Mouse (Mus musculus): ENCODE measurements around the gene Mlana.

Mlana gene

GRCm38 (mm10) chr19:29697245-29697874 is at the start of gene Mlana:
Gene Mlana, plus strand, starts transcription at chr19:29697824.
- DNase-seq (ENCODE audit: low read depth): no peak

- DNase-seq (ENCODE audit: low read depth): no peak
Observed at GRCm38 (mm10) chr19:29648550-29648914, 49.1 kb upstream of the Mlana start.

DNA sequence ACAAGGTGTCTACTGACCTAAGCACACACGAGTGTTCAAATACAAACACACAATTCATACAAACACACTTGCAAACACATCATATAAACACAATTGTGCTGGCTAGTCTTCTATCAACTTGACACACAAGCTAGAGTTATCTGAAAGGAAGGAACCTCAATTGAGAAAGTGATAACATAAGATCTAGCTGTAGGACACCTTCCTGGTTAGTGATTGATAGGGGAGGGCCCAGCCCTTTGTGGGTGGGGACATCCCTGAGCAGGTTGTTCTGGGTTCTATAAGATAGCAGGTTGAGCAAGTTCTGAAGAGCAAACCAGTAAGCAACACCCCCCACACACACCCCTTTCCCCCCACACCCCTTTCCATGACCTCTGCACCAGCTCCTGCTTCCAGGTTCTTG is 47.9 kb upstream of the Mlana start:
- peak; percentile 62 for DNase-seq (ENCODE audit: low read depth)

- DNase-seq (ENCODE audit: low read depth): no peak
Observed at GRCm38 (mm10) chr19:29653768-29654265, 43.8 kb upstream of the Mlana start.

- no peak for DNase-seq (ENCODE audit: low read depth)
Observed at GRCm38 (mm10) chr19:29655148-29655547, 42.5 kb upstream of the Mlana start.

DNA sequence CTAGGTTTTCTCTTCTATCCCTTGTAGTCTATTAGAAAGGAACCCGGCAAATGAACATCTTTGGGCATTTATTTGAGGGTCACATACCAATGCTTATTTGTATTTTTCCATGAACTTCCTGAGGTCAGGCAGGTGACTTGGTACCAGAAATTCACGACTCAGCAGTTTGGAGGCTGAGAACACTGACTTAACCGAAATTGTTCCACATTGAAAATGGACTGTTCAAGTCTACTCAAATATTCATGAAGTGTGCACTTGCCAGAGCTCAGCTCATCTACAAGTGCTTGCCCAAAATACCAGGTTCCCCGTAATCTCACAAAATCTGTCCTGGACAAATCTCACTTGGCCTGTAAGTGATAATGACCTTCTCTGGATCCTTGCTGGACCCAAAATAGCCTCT is 41.6 kb upstream of the Mlana start:
- no peak for DNase-seq (ENCODE audit: low read depth)

- DNase-seq (ENCODE audit: low read depth): no peak
Observed at GRCm38 (mm10) chr19:29656620-29657019, 41.0 kb upstream of the Mlana start.

- DNase-seq (ENCODE audit: low read depth): no peak
Observed at GRCm38 (mm10) chr19:29657033-29657432, 40.6 kb upstream of the Mlana start.

DNA sequence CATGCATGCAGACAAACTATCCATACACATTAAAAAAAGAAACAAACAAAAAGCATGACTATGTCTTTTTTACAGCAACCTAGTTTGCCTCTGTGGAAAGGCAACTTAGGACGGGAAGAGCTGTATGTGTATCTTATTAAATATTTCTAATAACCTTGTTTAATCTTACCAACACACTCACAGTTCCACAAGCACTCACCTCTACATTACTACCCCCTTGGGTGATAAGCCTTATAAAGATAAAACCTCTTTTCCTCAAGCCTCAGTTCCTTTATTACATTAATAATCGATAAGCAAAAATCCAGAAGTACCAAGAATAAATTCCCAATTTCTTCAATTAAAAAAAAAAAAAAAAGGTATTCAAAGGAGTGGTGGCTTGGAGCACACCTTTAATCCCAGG is 40.1 kb upstream of the Mlana start:
- DNase-seq (ENCODE audit: low read depth): no peak

DNA sequence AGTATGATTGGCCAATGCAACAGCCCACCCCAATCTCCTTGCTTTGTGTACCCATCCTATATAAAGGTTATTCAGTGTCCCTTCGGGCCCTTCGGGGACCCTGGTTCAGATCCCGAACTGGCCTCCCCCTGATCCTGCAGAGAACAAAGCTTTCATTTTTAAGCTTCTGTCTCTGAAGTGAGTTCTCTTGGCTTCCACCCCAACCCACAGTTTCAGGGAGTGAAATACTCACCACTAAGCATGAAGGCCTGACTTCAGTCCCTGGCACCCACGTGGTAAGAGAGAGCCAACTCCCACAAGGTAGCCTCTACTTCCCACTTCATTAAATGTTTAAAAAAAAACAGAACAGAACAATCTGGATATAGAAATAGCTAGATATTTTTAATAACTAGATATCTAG is 38.8 kb upstream of the Mlana start:
- no peak for DNase-seq (ENCODE audit: low read depth)

GRCm38 (mm10) chr19:29659705-29660104 is 37.9 kb upstream of the Mlana start:
- DNase-seq (ENCODE audit: low read depth): no peak

DNA sequence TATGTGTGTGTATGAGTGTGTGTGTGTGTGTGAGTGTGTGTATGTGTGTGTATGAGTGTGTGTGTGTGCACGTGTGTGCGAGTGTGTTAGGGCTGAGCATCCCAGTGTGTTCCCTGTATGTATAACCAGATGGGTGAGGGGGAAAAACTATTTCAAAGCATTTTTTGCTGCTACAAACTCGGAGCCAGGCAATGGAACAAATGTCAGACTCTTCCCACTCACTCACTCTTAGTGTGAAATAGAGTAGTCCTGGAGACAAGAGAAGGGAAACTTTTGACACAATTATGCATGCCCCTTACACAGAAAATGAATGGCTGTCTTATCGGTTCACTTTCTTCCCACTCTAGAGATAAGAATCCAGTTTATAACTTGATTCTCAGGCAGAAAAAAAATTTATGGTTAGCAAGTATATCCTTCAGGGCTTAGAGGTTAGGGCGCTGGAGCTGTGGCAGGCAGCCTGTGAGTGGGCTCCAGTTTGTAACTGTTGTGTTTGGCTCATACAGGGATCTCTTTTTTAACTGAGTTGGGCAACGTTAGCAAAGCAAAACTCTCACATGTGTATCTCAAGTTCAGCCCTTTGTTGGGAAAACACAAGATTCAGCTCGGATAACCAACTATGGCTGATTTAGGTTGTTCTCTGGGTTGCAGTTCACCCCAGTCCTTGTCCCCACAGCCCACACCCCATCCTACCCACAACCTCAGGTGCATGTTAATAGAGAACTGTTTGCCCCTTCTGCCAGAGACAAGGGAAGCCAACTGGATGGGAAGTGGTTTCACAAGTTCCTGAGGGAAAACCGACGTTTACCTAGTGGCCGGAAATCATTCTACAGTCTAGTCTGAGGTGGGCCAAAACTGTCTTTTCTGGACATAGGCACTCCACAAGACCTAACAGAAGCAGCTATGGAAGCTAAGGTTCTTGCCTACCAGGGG is 36.5 kb upstream of the Mlana start:
- no peak for DNase-seq (ENCODE audit: low read depth)

DNA sequence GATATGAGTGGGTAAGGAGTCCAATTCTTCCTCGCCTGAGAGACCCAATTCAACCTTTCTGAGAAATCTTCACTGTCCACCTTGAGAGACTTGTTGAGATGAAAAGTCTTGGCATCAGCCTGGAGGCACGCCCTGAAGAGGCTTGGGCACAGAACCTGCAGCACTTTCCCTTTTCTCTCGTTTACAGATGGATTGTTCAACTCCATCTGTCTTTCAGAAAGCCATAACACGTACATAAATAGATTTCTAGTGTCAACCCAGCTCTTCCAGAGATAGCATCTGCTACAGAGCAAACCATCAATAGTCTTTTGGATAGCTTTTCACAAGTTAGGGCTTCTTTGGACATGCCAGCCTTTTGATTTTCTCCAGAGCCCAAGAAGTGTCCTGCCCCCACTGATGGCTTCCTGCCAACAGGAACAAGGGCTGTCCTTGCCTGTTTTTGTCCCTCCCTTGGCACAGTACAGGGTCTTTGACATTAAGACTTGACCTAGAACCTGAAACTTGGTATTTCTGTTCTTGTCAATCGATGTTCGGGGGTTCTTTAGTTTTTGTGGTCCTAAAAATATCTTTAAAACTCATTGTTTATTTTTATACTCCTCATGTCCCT is 35.5 kb upstream of the Mlana start:
- DNase-seq (ENCODE audit: low read depth): no peak

DNA sequence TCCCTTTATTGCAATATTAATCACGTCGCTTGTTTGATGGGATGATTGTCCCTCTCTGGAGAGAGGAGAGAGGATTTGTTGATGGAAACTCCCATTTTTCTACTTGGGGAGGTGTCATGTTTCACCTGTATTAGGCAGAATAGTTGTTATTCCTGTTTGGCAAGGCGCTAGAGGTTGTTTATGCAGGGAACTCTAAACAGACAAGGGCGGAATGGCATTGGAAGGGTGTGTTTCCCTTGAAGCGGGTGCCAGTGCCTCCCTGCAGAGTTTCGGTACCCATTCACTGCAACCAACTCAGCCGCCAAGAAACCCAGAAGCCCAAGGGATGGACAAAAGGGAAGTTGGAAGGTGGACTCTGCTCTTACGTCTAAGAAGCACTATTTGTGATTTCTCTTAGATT is 33.8 kb upstream of the Mlana start:
- no peak for DNase-seq (ENCODE audit: low read depth)

DNA sequence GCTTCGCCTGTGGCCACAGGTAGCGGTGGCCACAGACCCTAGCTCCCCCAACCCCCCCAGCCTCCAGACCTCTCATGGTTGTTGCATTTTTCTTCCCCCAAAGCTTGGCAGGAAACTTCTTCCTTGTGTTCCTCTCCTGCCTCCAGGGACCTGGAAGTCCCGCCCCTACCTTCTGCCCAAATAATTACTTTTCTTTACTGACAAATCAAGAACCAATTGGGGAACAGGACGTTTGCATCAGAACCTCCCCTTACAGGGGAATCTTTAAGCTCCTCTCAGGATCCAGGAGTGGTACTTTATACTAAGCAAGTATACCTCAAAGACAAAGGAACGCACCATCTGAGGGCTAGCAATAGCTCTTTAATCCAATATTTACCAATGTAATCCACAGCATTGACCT is 32.7 kb upstream of the Mlana start:
- no peak for DNase-seq (ENCODE audit: low read depth)

- no peak for DNase-seq (ENCODE audit: low read depth)
Observed at GRCm38 (mm10) chr19:29666164-29666563, 31.5 kb upstream of the Mlana start.

DNA sequence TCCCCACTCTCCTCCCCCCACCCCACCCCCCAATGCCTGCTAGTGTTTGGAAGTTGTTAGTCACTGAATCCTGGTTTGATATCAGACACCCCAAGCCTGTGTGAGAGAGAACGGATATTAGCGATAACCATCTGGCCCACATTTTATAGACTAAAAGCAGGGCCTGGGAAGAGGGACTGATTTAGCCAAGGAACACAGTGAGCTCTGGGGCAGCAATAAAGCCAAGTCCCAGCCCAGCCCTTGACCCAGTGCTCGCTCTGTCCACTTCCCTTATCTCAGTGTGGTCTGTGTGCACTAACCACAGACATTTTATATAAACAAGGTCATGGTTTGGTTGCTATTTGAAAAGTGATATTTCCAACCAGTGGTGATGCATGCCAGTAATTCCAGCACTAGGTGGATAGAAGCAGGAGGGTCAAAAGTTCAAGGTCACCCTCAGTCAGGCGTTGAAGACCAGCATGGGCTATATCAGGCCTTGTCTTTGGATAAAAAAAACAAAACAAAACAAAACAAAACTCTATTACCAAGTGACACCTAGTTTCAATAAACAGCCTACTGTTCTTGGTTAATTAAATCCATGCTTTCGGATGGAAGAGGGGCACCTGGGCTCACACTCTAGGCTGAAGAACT is 30.5 kb upstream of the Mlana start:
- DNase-seq (ENCODE audit: low read depth): no peak

GRCm38 (mm10) chr19:29668135-29668534 is 29.5 kb upstream of the Mlana start:
- DNase-seq (ENCODE audit: low read depth): no peak

- no peak for DNase-seq (ENCODE audit: low read depth)
Observed at GRCm38 (mm10) chr19:29670247-29670646, 27.4 kb upstream of the Mlana start.

DNA sequence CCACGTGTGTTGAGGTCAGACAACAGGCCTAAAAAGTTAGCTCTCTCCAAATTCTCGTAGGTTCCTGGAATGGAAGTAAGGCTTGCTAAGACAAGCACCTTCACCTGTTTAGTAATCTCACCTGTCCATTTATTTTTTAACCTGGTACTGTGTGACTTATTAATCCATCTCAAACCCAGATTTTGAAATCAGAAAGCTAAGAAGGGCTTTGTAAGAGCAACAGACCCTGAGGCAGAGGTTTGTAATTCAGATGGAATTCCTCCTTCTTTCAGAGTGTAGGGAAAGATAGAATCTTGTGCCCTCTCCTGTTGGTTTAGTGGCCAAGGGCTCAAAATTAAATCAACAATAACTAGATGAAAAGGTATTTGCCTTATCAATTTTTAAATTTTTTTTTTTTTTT is 26.5 kb upstream of the Mlana start:
- no peak for DNase-seq (ENCODE audit: low read depth)

DNA sequence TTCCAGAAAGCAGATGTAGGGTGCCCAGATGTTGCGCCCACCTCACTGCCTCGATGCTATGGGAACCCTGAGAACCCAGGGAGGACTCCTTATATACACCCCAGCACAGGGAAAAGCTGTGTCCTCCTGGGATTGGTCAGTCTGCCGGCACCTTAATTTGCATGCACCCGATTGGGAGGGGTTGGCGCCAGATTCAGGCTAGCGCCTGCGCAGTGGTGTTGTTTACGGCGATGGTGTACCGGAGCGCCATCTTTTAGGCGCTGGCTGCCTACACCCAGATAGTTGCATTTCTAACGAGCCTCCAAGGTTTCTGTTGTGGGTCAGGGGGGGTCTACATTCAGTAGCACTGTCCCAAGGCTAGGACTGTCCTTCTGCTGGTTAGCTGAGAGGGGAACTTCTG is 25.0 kb upstream of the Mlana start:
- no peak for DNase-seq (ENCODE audit: low read depth)

DNA sequence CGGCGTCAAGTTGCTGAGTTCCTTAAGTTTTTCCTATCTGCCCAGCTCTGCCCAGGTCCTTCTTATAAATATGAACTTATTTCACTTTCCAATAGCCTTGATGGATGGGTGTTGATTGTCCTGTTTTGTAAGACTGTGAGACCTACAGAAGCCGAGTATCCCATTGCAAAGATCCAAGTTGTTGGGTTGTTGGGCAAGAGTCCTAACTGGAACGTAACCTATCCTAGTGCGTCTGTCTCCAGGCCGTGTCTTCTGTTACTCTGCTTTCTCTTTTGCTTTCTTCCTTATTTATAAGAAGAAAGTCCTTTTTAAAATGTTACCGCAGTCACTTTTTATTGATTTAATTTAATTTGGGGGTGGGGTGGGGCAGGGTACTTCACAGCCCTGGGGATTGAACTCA is 22.7 kb upstream of the Mlana start:
- DNase-seq (ENCODE audit: low read depth): no peak

Measured in c-Kit-positive CD71-positive TER-119-negative erythroid progenitor cells, embryonic 14.5 days (primary cell).